Mouse (Mus musculus): Measurements from ENCODE around the gene Guca2a.

Guca2a gene

DNA sequence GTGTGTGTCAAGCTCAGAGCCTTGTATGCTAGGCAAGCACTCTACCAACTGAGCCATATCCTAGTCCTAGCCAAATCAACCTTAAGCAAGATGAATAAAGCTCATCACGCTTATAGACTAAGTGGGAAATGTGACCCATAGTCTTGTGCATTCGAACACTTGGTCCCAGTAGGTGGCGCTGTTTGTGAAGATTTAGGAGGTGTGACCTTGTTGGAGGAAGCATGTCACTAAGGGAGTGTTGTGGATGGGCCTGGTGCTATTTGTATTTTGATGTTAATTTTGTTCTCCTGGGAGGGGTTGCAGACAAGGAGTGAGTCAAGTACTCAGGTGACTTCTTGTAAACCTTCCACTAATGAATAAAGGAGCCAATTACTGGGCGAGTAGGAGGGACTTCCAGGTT, 5.2 kb downstream of the Guca2a start:
- CTCF ChIA-PET = no interaction called here

DNA sequence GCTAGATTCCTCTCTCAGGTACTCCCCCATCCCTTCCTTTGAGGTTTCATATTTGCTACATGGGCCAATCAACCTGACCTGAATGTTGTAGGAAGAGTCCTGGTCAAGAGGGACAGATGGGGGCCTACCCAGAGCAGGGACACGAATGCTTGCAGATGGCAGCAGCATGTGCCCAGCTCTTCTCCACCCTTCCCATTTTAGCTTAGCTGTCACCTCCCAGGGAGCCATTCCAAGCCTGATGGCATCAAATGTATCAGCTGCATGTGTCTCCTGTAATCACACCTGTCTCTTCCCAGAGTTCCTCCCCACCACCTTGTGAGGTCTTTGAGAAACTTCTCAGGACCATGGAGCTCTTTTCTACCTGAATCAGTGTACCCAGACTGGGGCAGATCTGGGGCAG, 19.5 kb downstream of the Guca2a start:
- CTCF ChIA-PET = no interaction called here

DNA sequence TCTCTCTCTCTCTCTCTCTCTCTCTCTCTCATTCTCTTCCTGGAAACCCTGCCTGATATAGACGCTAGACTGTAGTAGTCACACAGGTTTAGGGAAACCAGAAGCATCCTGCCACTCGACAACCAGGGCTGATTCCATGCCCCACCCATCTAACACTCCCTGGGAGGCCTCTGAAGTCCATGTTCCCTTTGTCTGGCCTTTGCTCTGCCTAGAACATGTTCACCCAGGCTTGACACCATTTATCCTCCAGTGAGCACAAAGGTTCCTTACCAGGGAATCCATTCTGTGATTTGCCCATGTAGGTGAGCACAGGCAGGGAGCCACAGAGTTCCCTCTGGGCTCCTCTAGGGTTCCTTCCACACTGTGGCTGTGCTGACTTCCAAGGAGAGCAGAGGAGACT, 20.7 kb downstream of the Guca2a start:
- CTCF ChIA-PET = no interaction called here

DNA sequence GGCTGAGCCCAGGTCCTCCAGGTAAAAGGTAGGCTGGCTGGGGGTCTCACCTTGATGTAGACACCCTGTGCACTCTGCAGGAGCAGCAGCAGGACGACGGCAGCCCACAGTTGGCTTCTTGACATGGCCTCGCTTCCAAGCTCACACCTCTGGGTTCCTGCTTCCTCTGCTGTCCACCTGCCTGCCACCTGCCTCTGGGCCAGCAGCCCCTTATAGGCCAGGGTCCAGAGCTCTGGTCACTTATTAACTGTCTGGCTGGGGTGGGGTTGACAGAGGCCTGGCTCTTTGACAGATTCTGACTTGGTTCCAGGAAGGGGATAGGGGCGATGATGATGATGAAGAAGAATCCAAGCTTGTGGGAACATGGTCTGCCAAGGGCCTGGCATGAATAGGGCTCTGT, 21.2 kb downstream of the Guca2a start, which contains the start of gene Guca2b:
Gene Guca2b, minus strand, starts transcription at position 224 of the 400 bp plus-strand sequence.
- CTCF ChIA-PET = no interaction called here

DNA sequence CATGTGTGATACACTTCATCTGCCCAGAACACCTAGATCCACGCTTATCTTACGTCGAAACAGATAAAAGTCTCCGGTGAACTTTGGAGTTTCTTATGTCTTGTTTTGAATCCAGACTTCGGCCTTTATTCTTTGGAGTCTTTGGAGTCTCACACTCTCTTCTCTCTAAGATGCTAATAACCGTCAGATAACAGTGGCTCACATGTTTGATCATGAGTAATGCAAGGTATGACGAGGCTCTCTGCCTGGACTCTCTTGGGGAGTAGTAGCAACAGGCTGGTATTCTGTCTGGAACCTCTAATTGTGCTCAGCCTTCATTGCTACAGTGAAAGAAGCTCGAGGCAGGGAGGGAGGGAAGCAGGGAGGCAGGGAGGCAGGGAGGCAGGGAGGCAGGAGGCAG, 22.5 kb downstream of the Guca2a start:
- CTCF ChIA-PET = interaction anchor here (0.7 kb wide), 1 partner anchor 68 kb away, joined by 4 read pairs; no protein-coding TSS in a partner anchor

DNA sequence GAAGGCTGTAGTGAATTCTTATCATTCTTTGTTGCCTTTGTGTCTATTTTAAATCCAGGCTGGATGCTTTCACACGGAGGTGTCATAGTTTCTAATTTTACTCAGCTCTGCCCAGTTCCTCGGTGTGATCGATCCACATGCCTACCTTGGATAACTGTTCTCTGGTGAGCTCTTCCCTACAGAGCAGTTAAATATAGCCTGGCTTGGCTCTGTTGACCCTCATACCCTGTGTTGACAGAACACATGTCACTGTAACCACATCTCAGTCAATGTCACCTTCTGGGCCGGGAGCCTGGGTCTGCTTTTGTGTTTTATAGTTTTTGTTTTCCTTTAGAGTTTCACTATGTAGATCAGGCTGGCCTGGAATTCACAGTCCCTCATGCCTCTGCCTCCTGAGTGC, 24.6 kb downstream of the Guca2a start:
- CTCF ChIA-PET = no interaction called here

DNA sequence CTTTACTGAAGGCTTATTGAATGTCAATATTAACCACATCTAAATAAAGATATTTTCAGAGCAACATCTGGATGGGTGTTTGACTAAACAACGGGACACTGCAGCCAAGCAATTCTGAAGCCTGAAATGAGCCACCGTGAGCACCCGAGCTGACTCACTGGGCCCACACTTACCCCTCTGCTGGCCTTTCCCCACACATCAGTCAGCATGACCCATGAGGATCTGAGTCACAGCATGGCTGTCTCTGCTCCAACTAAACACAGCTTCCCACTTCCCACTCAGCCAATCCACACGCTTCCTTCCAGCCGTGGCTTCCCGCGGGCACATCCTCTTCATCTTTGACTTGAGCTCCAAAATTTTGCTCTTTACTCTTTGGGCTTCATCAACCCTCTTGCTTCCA, 25.5 kb downstream of the Guca2a start:
- CTCF ChIA-PET = no interaction called here

DNA sequence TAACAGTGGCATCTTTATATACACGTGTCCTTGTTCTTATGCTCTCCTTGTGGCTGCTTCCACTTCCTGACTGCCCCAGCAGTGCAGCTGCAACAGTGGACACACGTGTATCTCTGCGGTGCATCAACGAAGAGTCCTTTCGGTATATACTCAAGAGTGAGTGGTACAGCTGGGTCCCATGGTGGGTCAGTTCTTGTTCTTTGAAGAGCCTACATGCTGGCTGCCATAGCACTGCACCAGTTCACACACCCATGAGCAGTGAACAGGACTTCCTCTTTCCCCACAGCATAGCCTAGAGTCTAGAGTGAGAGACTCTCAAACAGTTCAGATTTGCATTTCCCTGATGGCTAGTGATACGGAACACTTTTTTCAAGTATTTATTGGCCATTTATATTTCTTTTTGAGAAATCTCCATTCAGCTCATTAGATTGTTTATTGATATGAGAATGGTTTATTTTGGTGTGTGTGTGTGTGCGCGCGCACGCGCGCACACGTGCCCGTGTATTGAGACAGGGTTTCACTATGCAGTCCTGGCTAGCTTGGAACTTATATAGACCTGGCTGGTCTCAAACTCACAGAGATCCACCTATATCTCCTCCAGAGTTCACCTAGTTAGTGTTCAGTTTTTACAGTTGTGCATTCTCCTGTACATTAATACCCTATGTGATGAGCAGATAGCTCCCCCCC, 26.0 kb downstream of the Guca2a start:
- CTCF ChIA-PET = interaction anchor here (0.6 kb wide), 2 partner anchors 32 to 611 kb away, joined by 5 read pairs; no protein-coding TSS in a partner anchor

DNA sequence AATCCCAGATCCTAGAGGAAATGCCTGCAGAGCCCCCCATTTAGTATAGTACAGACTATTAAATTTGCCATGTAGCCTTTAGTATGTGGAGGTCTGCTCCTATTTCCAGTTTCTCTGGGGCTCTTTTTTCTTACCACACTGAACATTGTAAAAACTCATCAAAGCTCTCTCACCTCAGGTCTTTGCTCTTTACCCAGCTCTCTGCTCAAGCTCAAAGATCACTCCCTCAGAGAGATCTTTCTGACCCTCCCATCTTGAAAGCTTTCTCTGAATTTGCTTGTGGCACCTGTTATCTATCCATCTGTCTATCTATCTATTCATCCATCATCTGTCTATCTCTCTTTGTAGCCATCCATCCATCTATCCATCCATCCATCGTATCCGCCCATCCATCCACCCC, 27.7 kb downstream of the Guca2a start:
- CTCF ChIA-PET = no interaction called here

DNA sequence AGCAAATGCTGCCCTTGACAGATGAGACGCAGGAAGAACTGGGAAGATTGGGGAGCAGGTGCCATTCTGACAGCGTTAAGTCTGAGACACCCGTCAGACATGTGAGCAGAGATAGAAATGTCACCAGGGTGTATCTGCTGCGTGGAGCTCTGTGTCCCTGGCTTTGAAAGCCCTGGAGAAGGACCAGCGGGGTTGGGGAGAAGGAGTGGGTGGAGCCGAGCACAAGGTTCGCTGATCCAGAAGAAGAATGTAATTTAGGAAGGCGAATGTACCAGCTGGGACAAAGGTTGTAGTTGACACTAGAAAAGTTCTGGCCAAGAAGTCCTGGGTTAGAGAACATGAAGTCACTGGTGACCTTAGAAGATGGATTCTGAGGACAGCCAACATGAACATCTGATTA, 28.6 kb downstream of the Guca2a start:
- CTCF ChIA-PET = interaction anchor here (0.7 kb wide), 1 partner anchor 12 kb away, joined by 4 read pairs; no protein-coding TSS in a partner anchor

DNA sequence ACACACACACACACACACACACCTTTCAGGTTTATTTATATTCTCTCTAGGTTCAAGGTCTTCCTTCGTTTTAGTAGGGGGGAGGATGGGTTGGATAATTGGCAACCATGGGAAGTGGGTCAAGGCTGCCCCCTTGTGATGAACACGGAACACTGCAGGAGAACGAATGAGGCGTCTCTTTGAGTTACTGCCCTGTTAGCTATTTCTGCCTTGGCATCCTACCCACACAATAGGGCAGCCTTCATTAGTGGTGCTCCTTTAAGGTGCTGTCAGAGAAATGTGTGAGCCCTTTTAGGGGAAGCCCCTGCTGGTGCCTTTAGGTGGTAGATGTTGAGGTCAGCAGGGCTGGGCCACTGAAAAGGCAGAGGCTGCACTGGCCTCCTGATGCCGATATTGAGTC, 29.9 kb downstream of the Guca2a start:
- CTCF ChIA-PET = no interaction called here

DNA sequence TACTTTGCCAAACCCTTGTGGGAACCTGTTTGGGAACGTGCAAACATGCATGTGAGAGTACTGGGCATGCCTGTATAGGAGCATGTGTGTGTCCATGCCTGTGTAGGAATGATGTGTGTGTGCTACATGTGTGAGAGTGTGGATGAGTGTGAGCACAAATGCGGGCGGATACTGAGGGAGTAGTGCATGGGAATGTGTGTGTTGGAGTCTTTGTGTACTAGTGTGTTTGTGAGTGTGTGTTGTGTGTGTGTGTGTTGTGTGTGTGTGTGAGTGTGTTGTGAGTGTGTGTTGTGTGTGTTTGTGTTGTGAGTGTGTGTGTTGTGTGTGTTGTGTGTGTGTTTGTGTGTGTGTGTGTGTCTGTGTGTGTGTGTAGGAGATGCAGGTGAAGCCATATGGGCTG, 30.7 kb downstream of the Guca2a start:
- CTCF ChIA-PET = interaction anchor here (0.7 kb wide), 1 partner anchor 309 kb away, joined by 4 read pairs; no protein-coding TSS in a partner anchor

DNA sequence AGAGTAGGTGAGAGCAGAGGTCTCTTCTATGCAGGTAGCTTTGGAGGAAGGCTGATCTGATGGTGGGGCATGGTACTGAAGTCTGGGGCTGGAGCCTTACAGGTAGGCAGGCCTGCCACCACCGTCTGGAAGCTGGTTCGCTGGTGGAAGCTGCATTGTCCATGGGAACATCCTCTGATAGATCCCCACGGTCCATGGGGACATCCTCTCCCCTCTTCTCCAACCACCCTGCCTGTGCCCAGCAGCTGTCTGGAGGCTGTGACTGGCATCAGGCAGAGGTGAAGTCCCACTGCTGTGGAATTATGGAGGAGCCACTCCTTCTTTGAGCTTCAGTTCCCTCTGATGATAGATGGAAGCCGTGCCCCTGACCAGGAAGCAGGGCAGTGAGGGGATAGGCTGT, 31.1 kb downstream of the Guca2a start:
- CTCF ChIA-PET = interaction anchor here (0.5 to 0.7 kb wide), 2 partner anchors 63 to 308 kb away, joined by 3 to 4 read pairs; no protein-coding TSS in a partner anchor

DNA sequence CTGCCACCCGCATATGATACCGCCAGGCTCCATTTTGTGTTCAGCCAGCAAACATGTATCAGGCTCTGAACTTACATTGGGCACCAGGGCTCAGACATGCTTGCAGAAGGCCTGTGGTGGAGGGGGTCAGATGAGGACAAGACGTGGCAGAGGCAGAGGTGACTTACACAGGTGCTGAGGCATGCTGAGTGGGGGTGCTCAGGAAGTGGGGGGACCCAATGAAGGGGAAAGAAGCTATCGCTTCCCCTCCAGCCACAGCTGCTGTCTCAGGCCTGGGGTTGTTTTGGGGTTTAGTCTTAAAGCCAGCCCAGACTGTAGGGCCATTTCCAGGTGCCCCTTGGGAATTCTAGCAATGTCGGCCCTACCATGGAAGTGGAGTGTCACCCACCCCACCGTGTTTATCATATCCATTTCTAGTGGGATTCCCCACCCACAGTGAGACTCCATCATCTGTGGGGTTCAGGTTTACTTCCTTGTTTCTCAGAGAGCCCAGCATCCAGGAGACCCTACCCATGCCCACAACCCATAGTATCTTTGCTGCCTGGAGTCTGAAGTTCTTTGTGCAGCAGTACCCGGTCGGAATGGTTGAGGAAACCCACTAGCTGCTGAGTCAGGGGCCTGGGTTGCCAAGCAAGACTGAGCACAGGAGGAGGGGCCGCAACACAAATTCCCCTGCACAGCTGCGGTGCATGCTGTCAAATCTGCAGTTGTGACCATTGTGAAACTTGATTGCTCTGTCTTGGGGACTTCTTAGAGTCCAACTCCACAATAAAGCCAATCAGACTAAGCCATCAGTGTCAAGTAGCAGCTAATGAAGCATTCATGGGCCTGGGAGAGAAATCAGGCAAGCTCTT, 32.1 kb downstream of the Guca2a start:
- CTCF ChIA-PET = interaction anchor here (0.5 kb wide), 1 partner anchor 62 kb away, joined by 3 read pairs; no protein-coding TSS in a partner anchor

DNA sequence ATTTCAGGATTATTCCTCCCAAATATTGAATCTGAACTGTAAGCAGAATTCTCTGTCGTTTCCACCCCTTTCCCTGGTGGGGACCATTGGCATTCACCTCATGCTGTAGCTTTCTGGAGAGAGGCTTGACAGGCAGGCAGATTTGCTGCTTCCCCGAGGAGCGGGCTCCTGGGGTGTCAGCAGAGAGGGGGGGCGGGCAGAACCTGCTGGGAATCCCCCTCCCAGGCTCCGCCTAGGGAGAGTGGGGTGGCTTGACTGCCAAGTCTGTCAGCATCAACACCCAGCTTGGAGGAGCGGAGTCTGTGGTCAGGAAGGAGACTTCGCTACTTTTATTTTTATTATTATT, 32.7 kb downstream of the Guca2a start:
- CTCF ChIA-PET = interaction anchor here (0.5 kb wide), 1 partner anchor 423 kb away, joined by 3 read pairs; no protein-coding TSS in a partner anchor

DNA sequence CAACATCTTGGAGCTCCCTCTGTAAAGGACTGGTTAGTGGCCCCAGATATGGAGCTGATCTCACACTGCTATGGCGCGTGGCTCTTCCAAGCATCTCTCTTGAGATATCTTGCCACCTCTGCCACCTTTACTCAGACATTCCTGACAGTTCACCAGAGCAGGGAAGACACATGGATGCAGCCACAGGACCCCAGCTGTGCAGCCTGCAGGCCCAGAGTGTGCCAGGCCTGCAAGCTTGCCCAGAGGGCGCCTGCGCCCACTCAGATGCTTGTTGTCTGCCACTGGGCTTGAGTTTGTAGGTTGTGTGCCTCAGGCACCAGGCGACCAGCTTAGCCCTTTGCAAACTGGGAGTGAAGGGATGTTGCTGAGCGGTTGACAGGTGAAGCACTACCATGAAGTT, 33.2 kb downstream of the Guca2a start:
- CTCF ChIA-PET = interaction anchor here (0.5 to 0.8 kb wide), 2 partner anchors 42 to 423 kb away, joined by 3 to 4 read pairs; no protein-coding TSS in a partner anchor

DNA sequence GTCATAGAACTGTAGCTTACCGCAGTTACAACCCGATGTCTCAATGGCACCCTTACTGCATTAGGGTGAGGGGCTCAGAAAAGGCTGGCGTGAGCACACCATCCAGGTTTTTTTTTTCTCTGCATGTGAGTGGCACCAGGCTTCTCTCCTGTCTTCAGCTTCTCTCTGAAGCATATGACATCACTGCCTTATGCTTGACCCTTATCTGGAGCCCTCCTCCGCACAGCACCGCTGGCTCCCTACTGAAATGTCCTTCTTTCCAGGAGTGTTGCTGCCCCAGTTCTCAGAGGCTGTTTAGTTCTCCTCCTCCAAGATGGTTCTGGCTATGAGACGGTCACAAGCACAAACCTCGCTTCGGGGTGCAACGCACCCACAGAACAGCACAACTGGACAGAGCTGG, 33.7 kb downstream of the Guca2a start:
- CTCF ChIA-PET = interaction anchor here (0.8 kb wide), 1 partner anchor 42 kb away, joined by 4 read pairs; no protein-coding TSS in a partner anchor

DNA sequence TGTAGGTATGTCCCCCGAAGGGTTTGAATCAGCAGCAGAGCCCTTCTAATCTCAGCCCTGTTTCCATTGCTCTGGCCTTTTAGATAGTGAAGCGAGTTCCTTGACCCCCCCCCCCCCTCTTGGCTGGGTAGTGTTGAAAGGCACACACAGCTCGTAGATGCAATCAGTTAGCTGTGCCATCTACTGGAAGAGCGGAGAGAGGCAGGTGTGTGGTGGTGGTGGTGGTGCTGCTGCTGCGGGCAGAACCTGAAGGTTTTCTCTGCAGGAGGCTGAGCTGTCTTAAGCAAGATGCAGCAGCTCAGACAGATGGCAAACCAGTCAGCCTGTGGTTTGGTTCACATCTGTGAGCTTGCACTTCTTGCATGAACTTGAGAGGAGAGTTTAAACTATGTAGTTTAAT, 35.2 kb downstream of the Guca2a start:
- CTCF ChIA-PET = no interaction called here

DNA sequence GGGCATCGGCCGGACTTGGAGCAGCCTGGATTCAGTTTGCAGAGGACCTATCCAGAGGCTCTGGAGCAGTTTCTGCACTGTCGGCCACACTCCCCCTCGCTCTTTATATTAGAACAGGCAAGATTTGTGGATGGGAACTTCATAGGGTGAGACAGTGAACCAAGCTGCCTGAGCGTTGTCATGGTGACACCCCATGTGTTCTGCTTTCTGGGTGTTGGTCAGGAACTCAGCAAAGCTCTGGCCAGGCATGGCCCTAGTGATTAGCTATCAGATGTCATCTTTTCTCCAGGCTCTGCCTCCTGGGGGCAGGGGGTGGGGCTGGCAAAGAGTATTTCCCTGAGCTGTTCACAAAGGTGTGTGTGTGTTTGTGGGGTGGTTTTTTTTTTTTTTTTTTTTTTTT, 45.1 kb downstream of the Guca2a start:
- CTCF ChIA-PET = no interaction called here

DNA sequence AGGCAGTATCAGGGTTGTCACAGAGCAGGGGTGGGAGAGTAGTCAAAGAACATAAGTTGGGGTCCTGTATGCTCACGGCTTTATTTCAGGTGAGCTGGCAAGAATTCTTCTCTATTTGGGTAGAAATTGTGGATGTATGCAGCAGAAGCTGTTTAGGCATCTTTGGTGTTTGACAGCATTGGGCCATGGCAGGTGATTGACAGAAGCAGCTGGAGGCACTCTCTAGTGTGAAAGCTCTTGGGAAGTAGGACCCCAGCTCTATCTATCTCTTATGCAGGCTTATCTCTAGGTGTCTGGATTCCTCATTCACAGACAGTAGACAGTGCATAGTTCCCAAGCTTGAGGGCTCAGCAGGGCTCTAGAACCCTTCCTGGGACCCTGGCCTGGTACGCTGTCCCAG, 48.2 kb downstream of the Guca2a start:
- CTCF ChIA-PET = interaction anchor here (0.9 kb wide), 1 partner anchor 283 kb away, joined by 3 read pairs; no protein-coding TSS in a partner anchor

Data from spleen, embryonic (tissue).